Mouse (Mus musculus) midbrain, embryonic 12.5 days (tissue): Measurements from ENCODE around the gene Cttnbp2nl. TPM values are rescaled to one million over a fixed set of nuclear protein-coding genes. Genes with fewer than 3 reads are reported as not detected.

Source experiments
- ATAC-seq: fragments of 200-750 bp; cut with Nextera tagmentation; 2 replicates; pipeline ENCODE4 v1.8.0; 2017; ENCODE audit warnings: low read depth, moderate TSS enrichment, moderate library complexity; ENCODE audit not compliant: low FRiP score
- H3K27ac ChIP-seq: fragments of 300-500 bp; sonication (generic); replicated peaks from 2 replicates; pipeline ENCODE4 v1.5.1; 2016; ENCODE audit warnings: mild to moderate bottlenecking
- H3K27me3 ChIP-seq: fragments of 300-500 bp; sonication (generic); 2 replicates; pipeline ENCODE4 v1.6.1; 2016; ENCODE audit warnings: mild to moderate bottlenecking
- H3K36me3 ChIP-seq: fragments of 300-500 bp; sonication (generic); 2 replicates; pipeline ENCODE4 v1.6.1; 2016
- H3K4me1 ChIP-seq: fragments of 300-500 bp; sonication (generic); 2 replicates; pipeline ENCODE4 v1.6.1; 2016
- H3K4me2 ChIP-seq: fragments of 300-500 bp; sonication (generic); replicated peaks from 2 replicates; pipeline ENCODE4 v1.6.1; 2016; ENCODE audit warnings: mild to moderate bottlenecking, moderate library complexity
- H3K4me3 ChIP-seq: fragments of 300-500 bp; sonication (generic); 2 replicates; pipeline ENCODE4 v1.5.1; 2016; ENCODE audit warnings: mild to moderate bottlenecking
- H3K9ac ChIP-seq: fragments of 300-500 bp; sonication (generic); replicated peaks from 2 replicates; pipeline ENCODE4 v1.6.1; 2016; ENCODE audit warnings: mild to moderate bottlenecking, moderate library complexity
- H3K9me3 ChIP-seq: fragments of 300-500 bp; sonication (generic); 2 replicates; pipeline ENCODE4 v1.6.1; 2016; ENCODE audit warnings: mild to moderate bottlenecking
- WGBS: fragments of 180-500 bp; shearing (Covaris S2); methylation state at CpG from one replicate; pipeline ENCODE4 v1.1.7; 2016; 5-methylcytosine and 5-hydroxymethylcytosine counted together
- polyA plus RNA-seq: library from polyadenylated mRNA; unstranded; fragments of >200 nt; fragmentation: Nextera tagmentation; extraction: Ambion mirVana; gene quantifications from 2 replicates; pipeline ENCODE4 v1.2.1, GENCODE M21; 2016

Cttnbp2nl gene
- polyA plus RNA-seq, 1 experiment from 2014 or later, result 53.3 TPM

- Histone ChIP-seq H3K4me1 (peaks cover 16% of the 10 kb centered on the region), H3K9me3 (no peaks in the 10 kb centered on the region), H3K27ac (no peak overlapping the region), H3K4me2 (no peak overlapping the region), H3K36me3 (peaks cover 73% of the 10 kb centered on the region), H3K4me3 (no peak overlapping the region), H3K27me3 (peaks cover 20% of the 10 kb centered on the region), H3K9ac (no peak overlapping the region)
- WGBS, result 90% methylated on average over 9 of the region's 9 CpGs
- ATAC-seq, result no peak
Observed at GRCm38 (mm10) chr3:105008070-105008469, 44.9 kb downstream of the Cttnbp2nl start.

DNA sequence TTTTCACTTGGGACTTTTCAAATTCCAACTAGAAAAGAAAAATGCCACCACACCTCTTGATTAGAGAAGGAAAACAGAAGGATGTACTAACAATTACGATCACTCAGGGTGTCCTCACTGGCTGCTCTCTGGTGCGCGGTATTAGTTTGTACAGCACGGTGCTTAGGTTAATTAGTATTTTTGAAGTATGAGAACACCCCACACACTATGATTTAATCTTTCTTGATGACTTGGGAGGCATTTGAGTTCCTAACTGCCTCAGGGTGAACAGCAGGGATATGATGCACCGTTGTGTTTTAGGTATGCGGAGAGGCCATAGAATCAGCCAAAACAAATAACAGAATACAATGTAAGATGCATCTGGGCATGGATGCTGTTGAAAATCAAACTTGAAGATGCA lies 46.8 kb downstream of the Cttnbp2nl start:
- 92% methylated on average over 6 of the region's 6 CpGs for WGBS

DNA sequence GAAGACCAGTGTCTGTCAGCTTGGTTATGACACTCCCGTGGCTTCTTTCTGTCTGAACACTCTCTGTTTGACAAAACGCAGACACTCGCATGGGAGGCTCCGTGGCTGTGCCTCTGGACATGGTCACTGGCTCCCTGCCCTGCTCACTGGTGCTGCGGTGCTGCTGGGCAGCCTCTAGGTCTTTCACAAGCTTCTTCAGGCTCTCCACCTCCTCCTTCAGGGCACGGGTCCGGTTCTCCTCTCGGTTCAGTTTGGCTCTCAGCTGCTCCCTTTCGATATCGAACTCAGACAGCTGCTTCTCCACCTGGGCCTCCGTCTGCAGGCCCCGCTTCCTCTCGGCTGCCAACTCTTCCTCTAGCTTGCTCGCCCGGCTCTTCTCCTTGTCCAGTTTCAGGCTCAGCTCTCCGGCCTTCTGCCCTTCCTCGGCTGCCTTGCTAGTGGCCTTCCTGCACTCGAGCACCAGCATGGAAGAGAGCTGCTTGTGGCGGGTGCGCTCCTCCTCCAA lies 47.3 kb downstream of the Cttnbp2nl start:
- Histone ChIP-seq H3K27me3 (peaks cover 33% of the 10 kb centered on the region), H3K4me3 (no peak overlapping the region), H3K9ac (no peak overlapping the region), H3K4me2 (no peak overlapping the region), H3K9me3 (no peaks in the 10 kb centered on the region), H3K36me3 (peaks cover 82% of the 10 kb centered on the region), H3K27ac (no peak overlapping the region), H3K4me1 (peaks cover 19% of the 10 kb centered on the region)
- 92% methylated on average over 20 of the region's 20 CpGs for WGBS
- no peak for ATAC-seq

More for the DNA sequence above, 46.8 kb downstream of the Cttnbp2nl start:
- Histone ChIP-seq H3K9me3 (no peaks in the 10 kb centered on the region), H3K9ac (no peak overlapping the region), H3K27me3 (peaks cover 31% of the 10 kb centered on the region), H3K4me3 (no peak overlapping the region), H3K27ac (no peak overlapping the region), H3K4me2 (no peak overlapping the region), H3K36me3 (peaks cover 82% of the 10 kb centered on the region), H3K4me1 (peaks cover 17% of the 10 kb centered on the region)
- no peak for ATAC-seq

DNA sequence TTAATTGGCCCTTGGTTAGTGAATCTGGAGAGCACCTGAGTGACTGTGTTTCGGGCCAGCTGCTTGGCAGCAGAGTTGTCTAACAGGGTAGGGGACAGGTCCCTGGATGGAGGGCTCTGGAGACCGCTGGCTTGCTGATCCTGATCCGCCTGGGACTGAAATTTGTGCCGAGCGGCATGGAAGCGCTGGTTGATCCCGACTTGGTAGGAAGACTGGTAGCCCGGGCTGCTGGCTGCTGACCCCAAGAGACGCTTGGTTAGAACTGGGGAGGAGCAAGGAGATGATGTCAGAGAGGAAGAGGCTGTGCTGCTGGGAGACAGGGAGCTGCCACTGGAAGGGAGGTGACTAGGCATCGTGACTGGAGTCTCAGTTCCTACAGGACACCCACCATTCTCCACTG lies 47.9 kb downstream of the Cttnbp2nl start:
- Histone ChIP-seq H3K36me3 (peaks cover 76% of the 10 kb centered on the region), H3K27me3 (peaks cover 37% of the 10 kb centered on the region), H3K4me2 (no peak overlapping the region), H3K4me3 (no peak overlapping the region), H3K4me1 (peaks cover 19% of the 10 kb centered on the region), H3K27ac (0 out of 2 replicates have a peak overlapping the region, but pooled peaks have one; percentile 42), H3K9me3 (no peaks in the 10 kb centered on the region), H3K9ac (no peak overlapping the region)
- ATAC-seq, result no peak
- 90% methylated on average over 10 of the region's 10 CpGs for WGBS

- H3K9me3 ChIP-seq, result no peaks in the 10 kb centered on the region
- peaks cover 19% of the 10 kb centered on the region for H3K4me1 ChIP-seq
- peak; percentile 72 for ATAC-seq
- peaks cover 46% of the 10 kb centered on the region for H3K27me3 ChIP-seq
- WGBS, result 22% methylated on average over 14 of the region's 14 CpGs
- peak overlapping the region; percentile 49 for H3K27ac ChIP-seq
- H3K9ac ChIP-seq, result no peak overlapping the region
- H3K36me3 ChIP-seq, result peaks cover 66% of the 10 kb centered on the region
- no peak overlapping the region for H3K4me3 ChIP-seq
- H3K4me2 ChIP-seq, result no peak overlapping the region
Observed at GRCm38 (mm10) chr3:105003960-105004463, 48.9 kb downstream of the Cttnbp2nl start.

DNA sequence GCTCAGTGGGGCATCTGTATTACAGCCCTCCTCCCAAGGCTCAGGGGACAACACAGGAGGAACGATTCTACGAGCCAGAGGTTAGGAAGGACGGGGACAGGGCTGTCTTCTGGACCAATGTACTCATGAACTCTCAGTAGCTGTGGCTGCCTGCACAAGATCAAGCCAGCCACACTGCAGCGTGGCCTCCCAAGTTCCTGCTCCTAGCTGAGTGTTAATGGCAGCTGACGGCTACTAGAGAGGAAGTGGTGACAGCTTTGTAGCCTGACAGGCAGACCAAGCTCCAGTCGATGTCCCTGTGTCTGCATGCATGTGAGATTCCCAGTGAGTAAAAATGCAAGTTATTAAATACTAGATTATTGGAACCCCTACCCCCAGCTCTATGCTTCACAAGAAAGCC lies 51.6 kb downstream of the Cttnbp2nl start:
- peaks cover 35% of the 10 kb centered on the region for H3K4me1 ChIP-seq
- H3K27ac ChIP-seq, result no peak overlapping the region
- WGBS, result 64% methylated on average over 6 of the region's 6 CpGs
- peaks cover 39% of the 10 kb centered on the region for H3K27me3 ChIP-seq
- no peak overlapping the region for H3K9ac ChIP-seq
- peaks cover 42% of the 10 kb centered on the region for H3K36me3 ChIP-seq
- H3K4me3 ChIP-seq, result no peak overlapping the region
- ATAC-seq, result no peak
- no peak overlapping the region for H3K4me2 ChIP-seq
- no peaks in the 10 kb centered on the region for H3K9me3 ChIP-seq

GRCm38 (mm10) chr3:105000561-105000960 lies 52.4 kb downstream of the Cttnbp2nl start:
- Histone ChIP-seq H3K36me3 (peaks cover 34% of the 10 kb centered on the region), H3K27ac (no peak overlapping the region), H3K4me3 (no peak overlapping the region), H3K4me2 (no peak overlapping the region), H3K4me1 (peaks cover 35% of the 10 kb centered on the region), H3K9me3 (no peaks in the 10 kb centered on the region), H3K27me3 (peaks cover 31% of the 10 kb centered on the region), H3K9ac (no peak overlapping the region)
- WGBS, result 66% methylated on average over 8 of the region's 8 CpGs
- ATAC-seq, result no peak

- 26% methylated on average over 6 of the region's 6 CpGs for WGBS
- peaks cover 13% of the 10 kb centered on the region for H3K36me3 ChIP-seq
- no peak overlapping the region for H3K27ac ChIP-seq
- no peak overlapping the region for H3K4me2 ChIP-seq
- H3K9ac ChIP-seq, result no peak overlapping the region
- H3K9me3 ChIP-seq, result no peaks in the 10 kb centered on the region
- peaks cover 18% of the 10 kb centered on the region for H3K4me1 ChIP-seq
- H3K4me3 ChIP-seq, result no peak overlapping the region
- H3K27me3 ChIP-seq, result peaks cover 25% of the 10 kb centered on the region
- ATAC-seq, result no peak
Observed at GRCm38 (mm10) chr3:104997563-104997962, 55.4 kb downstream of the Cttnbp2nl start.

- peaks cover 23% of the 10 kb centered on the region for H3K27me3 ChIP-seq
- H3K9me3 ChIP-seq, result no peaks in the 10 kb centered on the region
- no peak for ATAC-seq
- 87% methylated on average over 7 of the region's 7 CpGs for WGBS
- 0 out of 2 replicates have a peak, but pooled peaks cover 1% of the 10 kb centered on the region for H3K36me3 ChIP-seq
- H3K27ac ChIP-seq, result no peak overlapping the region
- H3K4me3 ChIP-seq, result no peak overlapping the region
- no peak overlapping the region for H3K9ac ChIP-seq
- H3K4me1 ChIP-seq, result peaks cover 16% of the 10 kb centered on the region
- no peak overlapping the region for H3K4me2 ChIP-seq
Observed at GRCm38 (mm10) chr3:104995707-104996106, 57.2 kb downstream of the Cttnbp2nl start.

DNA sequence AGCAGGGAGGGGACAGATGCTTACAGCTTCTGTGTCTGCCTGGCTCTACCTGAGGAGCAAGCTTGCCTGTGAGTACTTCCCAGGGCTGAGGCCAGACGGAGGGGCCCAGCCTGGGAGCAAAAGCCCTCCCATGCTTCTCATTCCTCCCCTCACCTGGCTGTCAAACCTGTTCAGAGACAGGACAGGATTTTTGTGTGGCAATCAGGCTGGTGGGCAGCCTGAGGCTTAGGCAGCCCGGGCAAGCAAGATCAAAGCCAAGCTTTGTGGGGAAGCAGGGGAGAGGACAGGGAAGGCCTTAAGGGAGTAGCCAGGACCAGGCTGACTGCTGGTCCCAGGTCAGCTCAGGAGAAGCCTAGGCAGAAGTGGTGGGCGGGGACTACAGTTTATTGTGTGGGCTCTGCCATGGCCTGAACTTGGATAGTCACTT lies 58.5 kb downstream of the Cttnbp2nl start:
- Histone ChIP-seq H3K4me3 (no peak overlapping the region), H3K36me3 (no peaks in the 10 kb centered on the region), H3K9ac (no peak overlapping the region), H3K27me3 (peaks cover 13% of the 10 kb centered on the region), H3K4me2 (no peak overlapping the region), H3K27ac (no peak overlapping the region), H3K9me3 (no peaks in the 10 kb centered on the region), H3K4me1 (peaks cover 16% of the 10 kb centered on the region)
- 44% methylated on average over 3 of the region's 3 CpGs for WGBS
- ATAC-seq, result no peak

DNA sequence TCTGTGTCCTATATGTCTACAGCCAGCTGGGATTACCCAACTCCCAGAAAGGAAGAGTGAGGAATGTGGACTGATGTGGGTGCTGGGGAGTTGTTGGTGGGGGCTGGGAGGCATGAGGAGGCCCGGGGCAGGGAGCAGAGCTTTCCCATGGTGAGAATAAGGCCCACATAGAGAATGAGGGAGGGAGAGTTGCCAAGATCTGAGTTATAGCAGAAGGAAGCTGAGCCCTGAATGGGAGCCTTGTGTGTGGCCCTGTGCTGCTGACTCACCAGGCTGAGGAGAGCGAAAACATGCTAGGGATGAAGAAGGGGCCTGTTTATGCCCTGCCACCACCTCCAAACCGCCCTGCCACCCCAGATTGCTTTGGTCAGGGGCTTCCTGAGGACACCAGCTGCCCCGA lies 59.1 kb downstream of the Cttnbp2nl start:
- Histone ChIP-seq H3K4me3 (no peak overlapping the region), H3K9ac (no peak overlapping the region), H3K27me3 (peaks cover 9% of the 10 kb centered on the region), H3K9me3 (no peaks in the 10 kb centered on the region), H3K4me2 (no peak overlapping the region), H3K36me3 (no peaks in the 10 kb centered on the region), H3K27ac (no peak overlapping the region), H3K4me1 (peaks cover 15% of the 10 kb centered on the region)
- WGBS, result 53% methylated on average over 4 of the region's 4 CpGs
- peak; percentile 64 for ATAC-seq

DNA sequence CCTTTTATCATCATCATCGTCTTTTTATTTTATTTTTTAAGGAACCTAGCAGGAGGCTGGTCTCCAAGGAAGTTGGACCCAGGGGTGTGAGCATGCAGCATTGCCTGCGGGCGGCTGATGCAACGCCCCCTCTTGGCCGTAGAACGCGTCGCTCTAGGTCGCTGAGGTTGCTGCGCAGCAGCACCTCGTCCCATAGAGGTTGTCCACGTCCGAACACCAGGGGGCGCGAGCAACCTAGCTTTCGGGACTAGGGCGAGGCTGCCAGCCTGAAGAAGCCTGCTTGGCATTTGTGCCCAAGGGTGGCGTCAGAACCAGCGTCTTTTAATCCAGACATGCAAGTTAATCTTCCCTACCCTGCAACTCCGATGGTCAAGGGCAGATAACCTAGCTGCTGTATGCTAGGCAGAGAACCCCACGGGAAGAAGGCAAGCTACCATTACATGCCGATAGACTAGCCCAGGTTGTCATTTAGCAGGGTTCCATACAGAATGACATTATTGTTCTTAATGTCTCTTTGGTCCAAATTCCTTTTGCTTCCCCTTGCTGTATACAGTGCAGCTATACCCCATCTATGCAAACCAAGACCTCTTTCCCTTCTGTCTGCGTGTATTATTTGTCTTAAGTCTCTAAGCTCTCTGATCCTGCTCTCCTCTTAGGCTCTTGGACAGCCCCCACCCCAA lies 60.1 kb downstream of the Cttnbp2nl start:
- Histone ChIP-seq H3K9me3 (no peaks in the 10 kb centered on the region), H3K27me3 (peaks cover 9% of the 10 kb centered on the region), H3K4me3 (no peak overlapping the region), H3K9ac (no peak overlapping the region), H3K4me2 (peak overlapping the region; percentile 24), H3K4me1 (peaks cover 6% of the 10 kb centered on the region; the same call in 1 of the 2 replicates), H3K36me3 (no peaks in the 10 kb centered on the region), H3K27ac (no peak overlapping the region)
- WGBS, result 14% methylated on average over 23 of the region's 23 CpGs
- ATAC-seq, result peak; percentile 87
